Mouse (Mus musculus): ENCODE data around the gene Rnf25.

DNA sequence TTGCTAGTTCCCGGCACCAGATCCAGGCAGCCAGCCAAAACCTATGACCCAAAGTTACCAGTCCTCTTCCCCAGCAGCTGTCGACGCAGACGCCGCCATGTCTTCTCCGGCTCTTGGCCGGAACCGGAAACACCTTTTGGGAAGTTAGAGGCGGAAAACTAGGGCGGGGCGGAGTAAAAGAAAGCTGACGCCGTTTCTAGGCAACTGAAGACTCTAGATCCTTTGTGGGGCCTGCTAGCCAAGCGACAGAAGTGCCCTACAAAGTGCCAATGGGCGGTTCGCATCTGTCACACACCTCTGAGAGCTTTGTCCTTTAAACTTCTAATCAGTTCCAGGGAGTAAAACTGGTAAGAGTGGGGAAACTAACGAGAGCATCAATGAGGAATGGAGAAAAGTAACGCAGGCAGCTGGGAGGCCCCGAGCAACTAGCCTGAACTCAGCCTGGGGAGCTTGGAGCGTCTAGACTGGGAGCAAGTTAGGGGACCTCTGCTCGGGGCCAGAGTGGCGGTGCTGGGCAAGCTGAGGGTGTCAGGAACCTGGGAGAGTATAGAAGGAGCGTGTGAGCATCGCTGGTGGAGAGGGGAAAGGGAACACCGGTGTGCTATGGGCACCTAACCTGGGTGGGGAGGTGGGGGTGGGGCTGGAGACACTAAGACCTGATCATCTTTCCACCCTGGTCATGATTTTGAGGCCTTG is at the start of gene Rnf25, which contains the start of gene Stk36:
- TF ChIP-seq CTCF (IDR thresholded peaks at IDR 0.05; ENCODE audit: extremely low read depth, insufficient read depth, low read length), result no peak
- TF ChIP-seq POLR2A (IDR thresholded peaks at IDR 0.05; ENCODE audit: extremely low read depth, insufficient read depth, low read length), result peak; percentile 92
